Mouse (Mus musculus) intestine, embryonic 16.5 days (tissue): ENCODE results near the gene Ttc9b. TPM values are rescaled to one million over a fixed set of nuclear protein-coding genes. Genes with fewer than 3 reads are reported as not detected.

Experiments used
- ATAC-seq: fragments of 200-750 bp; cut with Nextera tagmentation; 2 replicates; pipeline ENCODE4 v1.8.0; 2017; ENCODE audit warnings: moderate TSS enrichment, moderate library complexity
- H3K27ac ChIP-seq: fragments of 300-500 bp; sonication (generic); 2 replicates; pipeline ENCODE4 v1.5.1; 2014; ENCODE audit warnings: mild to moderate bottlenecking, low read length
- H3K27me3 ChIP-seq: fragments of 300-500 bp; sonication (generic); replicated peaks from 2 replicates; pipeline ENCODE4 v1.6.1; 2014; ENCODE audit warnings: low read length, control low read depth, mixed read lengths; ENCODE audit not compliant: control insufficient read depth, insufficient read depth
- H3K36me3 ChIP-seq: fragments of 300-500 bp; sonication (generic); 2 replicates; pipeline ENCODE4 v1.6.1; 2014; ENCODE audit warnings: low read length, control low read depth; ENCODE audit not compliant: control insufficient read depth, insufficient read depth
- H3K4me1 ChIP-seq: fragments of 300-500 bp; sonication (generic); 2 replicates; pipeline ENCODE4 v1.6.1; 2014; ENCODE audit warnings: low read length, control low read depth, mixed read lengths; ENCODE audit not compliant: control insufficient read depth, insufficient read depth
- H3K4me2 ChIP-seq: fragments of 300-500 bp; sonication (generic); 2 replicates; pipeline ENCODE4 v1.6.1; 2014; ENCODE audit warnings: low read depth, low read length, control low read depth
- H3K4me3 ChIP-seq: fragments of 300-500 bp; sonication (generic); 2 replicates; pipeline ENCODE4 v1.5.1; 2014; ENCODE audit warnings: mild to moderate bottlenecking, low read length
- H3K9ac ChIP-seq: fragments of 300-500 bp; sonication (generic); 2 replicates; pipeline ENCODE4 v1.6.1; 2014; ENCODE audit warnings: low read depth, low read length
- H3K9me3 ChIP-seq: fragments of 300-500 bp; sonication (generic); 2 replicates; pipeline ENCODE4 v1.6.1; 2016; ENCODE audit warnings: low read length, control low read depth; ENCODE audit not compliant: control insufficient read depth
- WGBS: fragments of 180-500 bp; shearing (Covaris S2); extraction: QIAGEN DNeasy Blood & Tissue Kit; methylation state at CpG from one replicate; pipeline ENCODE4 v1.1.7; 2014; 5-methylcytosine and 5-hydroxymethylcytosine counted together
- polyA plus RNA-seq: library from polyadenylated mRNA; unstranded; fragments of >200 nt; fragmentation: Nextera tagmentation; extraction: Ambion mirVana; gene quantifications from 2 replicates; pipeline ENCODE4 v1.2.1, GENCODE M21; 2015

Ttc9b gene
- polyA plus RNA-seq, 1 experiment from 2014 or later, result 1.5 TPM

DNA sequence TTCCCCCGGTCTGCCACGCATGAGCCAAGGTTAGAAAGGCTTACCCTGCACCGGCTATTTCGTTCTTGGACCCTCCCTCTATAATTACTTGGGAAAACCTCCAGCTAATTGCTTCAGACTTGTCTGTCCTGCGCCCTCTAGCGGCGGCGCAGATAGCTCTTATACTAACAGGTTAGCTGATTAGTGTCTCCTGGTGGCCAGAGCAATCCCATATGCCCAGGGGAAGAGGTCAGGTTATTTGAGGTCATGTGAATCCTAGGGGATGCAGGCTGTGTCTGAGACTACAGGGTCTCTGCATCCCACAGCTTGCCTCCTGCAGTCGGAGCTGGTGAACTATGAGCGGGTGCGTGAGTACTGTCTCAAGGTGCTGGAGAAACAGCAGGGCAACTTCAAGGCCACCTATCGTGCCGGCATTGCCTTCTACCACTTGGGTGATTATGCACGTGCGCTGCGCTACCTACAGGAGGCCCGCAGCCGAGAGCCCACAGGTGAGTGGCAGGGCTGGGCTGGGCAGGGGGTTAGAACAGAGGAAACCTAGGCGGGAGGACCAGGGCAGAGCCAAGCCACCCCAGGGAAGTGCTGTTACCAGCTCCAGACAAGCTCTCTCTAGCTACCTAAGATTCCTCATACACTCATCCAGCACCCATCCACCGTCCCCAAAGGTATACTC lies 1.0 kb downstream of the Ttc9b start:
- Histone ChIP-seq H3K36me3 (0 out of 2 replicates have a peak, but pooled peaks cover 5% of the 10 kb centered on the region), H3K27me3 (peaks cover 44% of the 10 kb centered on the region)

DNA sequence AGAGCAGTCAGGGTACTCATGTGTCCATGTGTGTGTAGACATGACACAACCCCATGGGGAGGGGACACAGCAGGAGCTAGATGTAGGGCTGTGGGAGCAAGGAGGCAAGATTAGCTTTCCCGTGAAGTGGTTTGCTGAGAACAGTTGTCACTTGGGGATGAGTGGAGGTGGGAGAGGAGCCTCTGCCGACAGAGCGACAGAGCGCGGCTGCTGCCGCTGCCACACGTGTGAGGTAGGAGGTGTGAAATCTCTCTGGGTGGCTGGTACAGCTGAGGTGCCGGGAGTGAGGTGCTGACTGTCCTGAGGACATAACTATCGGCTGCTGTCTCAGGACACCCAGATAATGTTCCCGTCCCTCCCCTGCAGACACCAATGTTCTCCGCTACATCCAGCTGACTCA lies 1.8 kb downstream of the Ttc9b start:
- no peak overlapping the region for H3K4me3 ChIP-seq
- H3K36me3 ChIP-seq, result 0 out of 2 replicates have a peak, but pooled peaks cover 5% of the 10 kb centered on the region
- no peak overlapping the region for H3K9ac ChIP-seq
- no peak overlapping the region for H3K27ac ChIP-seq
- WGBS, result 52% methylated on average over 11 of the region's 11 CpGs
- ATAC-seq, result no peak
- H3K4me2 ChIP-seq, result no peak overlapping the region
- H3K9me3 ChIP-seq, result no peaks in the 10 kb centered on the region
- H3K27me3 ChIP-seq, result peaks cover 44% of the 10 kb centered on the region
- H3K4me1 ChIP-seq, result peaks cover 4% of the 10 kb centered on the region

More for the DNA sequence above, 1.0 kb downstream of the Ttc9b start:
- Histone ChIP-seq H3K4me3 (no peak overlapping the region), H3K9ac (no peak overlapping the region), H3K27ac (no peak overlapping the region), H3K9me3 (no peaks in the 10 kb centered on the region), H3K4me2 (no peak overlapping the region), H3K4me1 (peaks cover 4% of the 10 kb centered on the region)
- WGBS, result 61% methylated on average over 20 of the region's 20 CpGs
- no peak for ATAC-seq

DNA sequence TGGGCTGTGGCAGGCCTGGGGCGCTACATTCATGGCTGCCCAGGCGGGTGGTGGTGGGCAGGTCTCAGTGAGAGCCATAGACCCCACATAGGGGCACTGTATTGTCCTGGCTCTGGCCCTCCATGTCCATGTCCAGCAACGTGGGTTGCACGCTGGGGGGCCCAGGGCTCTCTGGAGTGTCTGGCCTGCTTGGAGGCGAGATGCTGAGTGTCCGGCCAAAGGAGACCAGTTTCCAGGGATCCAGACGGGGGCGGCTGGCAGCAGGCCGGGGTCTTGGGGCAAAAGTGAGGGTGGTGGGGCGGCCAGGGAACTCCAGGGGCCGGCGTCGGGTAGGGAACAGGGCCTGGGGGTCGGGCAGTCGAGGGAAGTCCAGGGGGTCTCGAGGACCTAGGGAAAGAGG lies 2.9 kb downstream of the Ttc9b start:
- Histone ChIP-seq H3K4me3 (no peak overlapping the region), H3K4me1 (peaks cover 4% of the 10 kb centered on the region), H3K27ac (no peak overlapping the region), H3K36me3 (0 out of 2 replicates have a peak, but pooled peaks cover 5% of the 10 kb centered on the region), H3K27me3 (peaks cover 44% of the 10 kb centered on the region), H3K9me3 (no peaks in the 10 kb centered on the region), H3K4me2 (no peak overlapping the region), H3K9ac (no peak overlapping the region)
- ATAC-seq, result no peak
- WGBS, result 89% methylated on average over 16 of the region's 16 CpGs

DNA sequence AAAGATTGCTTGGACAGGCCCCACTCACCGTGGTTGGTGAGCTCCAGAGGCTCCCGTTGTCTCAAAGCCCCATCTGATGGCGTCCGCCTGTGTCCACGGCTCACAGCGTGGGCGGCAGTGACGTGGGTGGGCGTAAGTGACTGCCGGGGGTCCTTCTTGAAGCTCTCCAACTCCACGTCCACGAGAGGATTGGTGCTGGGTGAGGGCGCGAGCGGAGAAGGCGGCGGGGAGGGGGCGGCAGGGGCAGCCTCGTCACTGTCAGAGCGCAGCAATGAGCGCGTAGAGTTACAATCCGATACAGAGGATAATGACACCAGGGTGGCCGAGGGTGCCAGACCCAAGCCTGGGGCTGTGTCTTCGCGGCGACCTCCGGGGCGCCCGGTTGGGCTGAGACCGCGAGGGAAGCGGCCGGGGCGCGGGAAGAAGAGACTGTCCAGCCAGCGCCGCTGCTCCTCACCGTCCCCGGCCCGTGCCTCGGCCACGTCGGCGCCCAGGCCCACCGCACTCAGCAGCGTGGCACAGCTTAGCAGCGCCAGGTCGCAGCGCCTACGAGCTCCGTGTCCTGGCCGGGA lies 4.2 kb downstream of the Ttc9b start:
- no peak for ATAC-seq
- WGBS, result 37% methylated on average over 53 of the region's 53 CpGs
- no peak overlapping the region for H3K4me2 ChIP-seq
- H3K36me3 ChIP-seq, result 0 out of 2 replicates have a peak, but pooled peaks cover 5% of the 10 kb centered on the region
- H3K9ac ChIP-seq, result no peak overlapping the region
- peaks cover 38% of the 10 kb centered on the region for H3K27me3 ChIP-seq
- no peak overlapping the region for H3K4me3 ChIP-seq
- H3K4me1 ChIP-seq, result peaks cover 4% of the 10 kb centered on the region
- no peak overlapping the region for H3K27ac ChIP-seq
- no peaks in the 10 kb centered on the region for H3K9me3 ChIP-seq

DNA sequence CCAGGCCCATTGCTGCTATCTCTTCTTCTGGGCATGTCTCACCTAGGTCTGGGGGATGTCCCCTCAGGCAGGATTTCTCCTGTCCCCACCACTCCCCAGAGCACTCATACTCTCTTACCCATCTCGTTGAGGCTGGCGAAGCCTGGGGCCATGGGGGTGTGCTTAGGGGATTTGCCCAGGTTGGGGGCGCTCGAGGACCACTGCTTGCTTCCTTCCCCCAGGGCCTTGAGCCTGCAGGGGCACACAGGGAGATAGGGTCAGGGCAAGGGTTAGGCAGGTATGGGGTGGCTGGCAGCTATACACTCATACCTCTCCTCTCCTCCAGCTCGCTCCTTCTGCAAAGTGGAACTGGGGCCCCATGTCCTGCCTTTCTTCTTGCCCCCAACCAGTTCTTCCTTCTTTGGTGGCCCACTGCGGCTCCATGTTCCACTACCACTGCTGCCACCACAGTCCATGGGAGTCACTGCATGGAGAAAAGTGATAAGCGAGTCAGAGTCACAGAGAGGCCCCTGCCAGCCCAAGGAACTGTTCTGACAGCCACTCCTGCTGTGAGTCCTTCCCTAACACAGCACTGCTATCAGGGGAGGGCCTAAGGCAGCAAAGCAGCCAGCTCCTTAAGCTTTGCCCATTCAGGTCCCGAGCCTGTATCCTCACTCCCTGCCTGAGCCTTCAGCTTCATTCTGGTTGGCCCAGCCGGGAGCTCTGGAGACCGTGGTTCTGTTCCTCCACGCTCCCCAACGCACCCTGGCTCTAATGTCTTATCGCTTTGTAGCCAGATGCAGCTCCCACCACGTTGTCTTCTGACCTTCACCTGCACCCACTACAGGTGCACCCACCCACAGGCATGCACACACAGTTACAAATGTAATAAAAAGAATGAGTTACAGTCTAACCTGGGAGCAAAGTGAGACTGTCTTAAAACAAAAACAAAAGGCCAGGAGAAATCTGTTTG lies 5.3 kb downstream of the Ttc9b start:
- Histone ChIP-seq H3K27ac (no peak overlapping the region), H3K27me3 (peaks cover 27% of the 10 kb centered on the region), H3K9me3 (no peaks in the 10 kb centered on the region), H3K4me1 (peaks cover 2% of the 10 kb centered on the region), H3K4me3 (no peak overlapping the region), H3K36me3 (0 out of 2 replicates have a peak, but pooled peaks cover 5% of the 10 kb centered on the region), H3K4me2 (no peak overlapping the region), H3K9ac (no peak overlapping the region)
- WGBS, result 64% methylated on average over 14 of the region's 14 CpGs
- no peak for ATAC-seq

DNA sequence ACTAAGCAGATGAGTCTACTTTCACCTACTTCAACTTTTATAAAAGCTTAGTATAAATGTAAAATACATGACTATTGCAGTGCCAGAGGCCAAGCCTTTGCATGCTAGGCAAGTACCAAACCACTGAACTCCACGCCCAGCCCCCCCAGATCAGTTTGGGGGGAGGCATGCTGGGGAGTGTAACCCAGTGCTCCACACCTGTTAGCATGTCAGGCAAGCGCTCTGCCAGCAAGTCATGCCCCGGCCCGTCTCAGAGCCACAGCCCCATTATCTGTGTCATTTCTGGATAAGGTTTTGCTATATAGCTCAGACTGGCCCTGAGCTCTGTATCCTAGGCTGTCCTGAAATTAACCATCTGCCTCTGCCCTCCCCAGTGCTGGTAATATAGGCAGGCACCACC lies 8.3 kb downstream of the Ttc9b start:
- WGBS, result 87% methylated on average over 4 of the region's 4 CpGs

DNA sequence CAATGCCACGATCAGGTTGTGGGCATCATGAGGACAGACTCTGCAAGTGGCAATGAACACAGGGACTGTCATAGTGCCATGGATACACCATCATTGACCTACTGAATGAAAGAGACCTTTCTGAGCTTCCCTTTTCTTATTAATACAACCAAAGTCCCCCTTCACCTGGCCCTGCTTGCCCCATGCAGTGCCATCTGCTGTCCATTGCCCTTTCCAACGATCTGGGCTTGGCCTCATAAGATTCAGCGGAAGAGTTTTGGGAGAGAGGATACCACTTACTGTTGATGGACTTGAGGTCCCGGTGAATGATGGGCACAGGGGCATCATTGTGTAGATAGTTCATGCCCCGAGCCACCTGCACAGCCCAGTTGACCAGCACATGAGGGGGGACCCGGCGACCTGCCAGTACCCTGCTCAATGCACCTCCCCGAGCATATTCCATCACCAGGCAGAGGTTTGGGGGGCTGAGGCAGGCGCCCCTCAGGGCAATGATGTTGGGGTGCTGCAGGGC lies 19.4 kb downstream of the Ttc9b start:
- no peaks in the 10 kb centered on the region for H3K9me3 ChIP-seq
- no peak for ATAC-seq
- H3K4me3 ChIP-seq, result peak overlapping the region; percentile 86

More for the DNA sequence above, 8.3 kb downstream of the Ttc9b start:
- ATAC-seq, result no peak
- no peak overlapping the region for H3K27ac ChIP-seq
- H3K9ac ChIP-seq, result no peak overlapping the region
- H3K36me3 ChIP-seq, result 0 out of 2 replicates have a peak, but pooled peaks cover 5% of the 10 kb centered on the region
- H3K9me3 ChIP-seq, result no peaks in the 10 kb centered on the region
- H3K4me3 ChIP-seq, result no peak overlapping the region
- no peak overlapping the region for H3K4me2 ChIP-seq
- 0 out of 2 replicates have a peak, but pooled peaks cover 8% of the 10 kb centered on the region for H3K27me3 ChIP-seq
- no peaks in the 10 kb centered on the region for H3K4me1 ChIP-seq

DNA sequence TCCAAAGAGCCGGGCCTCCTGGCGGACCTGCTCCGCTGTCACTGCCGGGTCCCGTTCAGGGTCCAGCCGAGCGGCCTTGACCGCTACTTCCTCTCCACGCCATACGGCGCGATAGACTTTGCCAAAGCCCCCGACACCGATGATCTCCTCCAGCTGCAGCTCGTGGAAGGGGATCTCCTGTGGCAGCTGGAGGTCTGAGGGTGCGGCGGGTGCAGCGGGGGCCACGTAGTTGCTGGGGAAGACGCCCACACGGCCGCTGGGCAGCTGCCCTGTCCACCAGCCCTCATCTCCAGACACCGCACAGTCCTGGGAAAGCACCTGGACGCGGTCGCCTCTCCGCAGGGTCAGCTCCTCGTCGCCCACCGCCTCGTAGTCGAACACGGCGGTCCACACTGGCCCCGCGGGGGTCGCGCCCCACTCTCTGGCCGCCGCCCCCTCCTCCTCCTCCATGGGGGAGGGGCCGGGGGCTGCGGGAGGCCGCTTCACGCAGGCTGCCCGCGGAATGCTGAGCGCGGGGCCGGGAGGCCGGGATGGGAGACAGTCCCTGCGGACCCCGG lies 19.9 kb downstream of the Ttc9b start:
- Histone ChIP-seq H3K27ac (no peak overlapping the region), H3K9me3 (no peaks in the 10 kb centered on the region), H3K4me3 (peak overlapping the region; percentile 86), H3K4me1 (peaks cover 17% of the 10 kb centered on the region), H3K36me3 (no peaks in the 10 kb centered on the region), H3K27me3 (no peaks in the 10 kb centered on the region), H3K4me2 (peak overlapping the region; percentile 99), H3K9ac (peak overlapping the region; percentile 84)
- under 1% methylated on average over 51 of the region's 52 CpGs for WGBS
- ATAC-seq, result peak; percentile 19; the same call in 1 of the 2 replicates

More for the DNA sequence above, 19.4 kb downstream of the Ttc9b start:
- Histone ChIP-seq H3K4me1 (peaks cover 17% of the 10 kb centered on the region), H3K27ac (no peak overlapping the region), H3K27me3 (no peaks in the 10 kb centered on the region), H3K36me3 (no peaks in the 10 kb centered on the region), H3K4me2 (peak overlapping the region; percentile 99), H3K9ac (peak overlapping the region; percentile 84)
- 51% methylated on average over 9 of the region's 9 CpGs for WGBS
